Mouse (Mus musculus) embryonic fibroblast, embryonic 13.5 days (primary cell): ENCODE data around the gene Camta1.

Experiments used
- CTCF ChIP-seq: IDR thresholded peaks from 2 replicates; pipeline ENCODE4 v1.5.1; 2011; ENCODE audit warnings: mild to moderate bottlenecking, control low read depth, low read length, moderate library complexity, borderline replicate concordance; ENCODE audit not compliant: insufficient read depth
- POLR2A ChIP-seq: IDR thresholded peaks from 2 replicates; pipeline ENCODE4 v1.6.1; 2011; ENCODE audit warnings: low read depth, mild to moderate bottlenecking, control low read depth, low read length, moderate library complexity

GRCm38 (mm10) chr4:151690041-151690440 lies 171.6 kb downstream of the Camta1 start:
- TF ChIP-seq CTCF (no peak), POLR2A (no peak)
